Mouse (Mus musculus): Measurements from ENCODE around the gene Rnf224. TPM values are rescaled to one million over a fixed set of nuclear protein-coding genes. Genes with fewer than 3 reads are reported as not detected.

The Rnf224 gene
- polyA plus RNA-seq, 1 experiment = not detected

DNA sequence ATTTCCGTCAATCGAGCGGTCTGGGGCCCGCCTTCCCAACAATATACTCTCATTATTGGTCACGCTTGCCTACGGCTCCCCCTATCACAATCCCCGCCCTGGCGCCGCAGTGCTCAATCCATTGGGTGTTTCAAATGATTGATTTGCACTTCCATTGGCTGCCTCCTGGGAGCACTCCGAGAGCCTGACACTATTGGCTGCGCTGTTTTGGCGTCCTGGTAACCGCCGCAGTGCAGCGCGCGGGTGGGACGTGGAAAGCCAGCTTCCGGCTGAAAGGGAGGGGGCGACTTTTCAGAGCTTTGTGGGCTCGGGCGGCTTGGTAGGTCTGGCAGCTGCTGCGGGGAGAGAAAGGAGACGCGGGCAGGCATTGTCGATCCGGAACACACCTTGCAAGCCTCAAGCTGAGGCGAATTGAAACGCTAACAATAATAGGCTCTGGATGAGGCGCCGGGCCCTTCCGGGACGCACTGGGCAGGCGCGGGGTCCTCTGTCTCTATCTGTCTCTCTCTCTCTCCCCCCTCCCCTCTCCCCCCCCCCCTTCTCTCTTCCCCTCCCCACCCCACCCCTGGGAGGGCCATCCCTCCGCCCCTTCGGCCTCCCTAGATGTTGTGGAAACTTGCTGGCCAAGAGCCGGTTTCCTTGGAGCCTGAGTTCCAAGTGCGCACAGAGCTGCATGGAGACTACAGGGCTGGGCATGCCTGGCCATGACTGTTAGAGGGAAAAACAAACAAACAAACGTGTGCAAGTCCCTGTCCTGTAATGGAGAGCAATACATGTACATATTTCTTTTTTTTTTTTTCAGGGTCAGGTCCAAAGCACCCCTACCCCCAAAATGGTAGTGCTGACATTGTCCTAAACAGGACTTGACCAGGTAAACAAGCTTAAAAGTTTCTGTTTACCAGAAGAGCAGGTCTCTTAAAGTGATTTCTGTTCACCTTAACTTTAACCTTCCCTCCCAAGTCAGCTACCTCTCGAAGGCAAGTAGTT is 11.5 kb downstream of the Rnf224 start:
- DNase-seq (ENCODE audit: low read depth) = peak; percentile 100
- TF ChIP-seq CTCF (IDR thresholded peaks at IDR 0.05; ENCODE audit: borderline replicate concordance, extremely low read depth, insufficient read depth, insufficient read length) = no peak
- peak; percentile 82; the same call in 1 of the 2 replicates for TF ChIP-seq POLR2A (IDR thresholded peaks at IDR 0.05; ENCODE audit: borderline replicate concordance, extremely low read depth, insufficient read depth, insufficient read length, poor library complexity, severe bottlenecking)

DNA sequence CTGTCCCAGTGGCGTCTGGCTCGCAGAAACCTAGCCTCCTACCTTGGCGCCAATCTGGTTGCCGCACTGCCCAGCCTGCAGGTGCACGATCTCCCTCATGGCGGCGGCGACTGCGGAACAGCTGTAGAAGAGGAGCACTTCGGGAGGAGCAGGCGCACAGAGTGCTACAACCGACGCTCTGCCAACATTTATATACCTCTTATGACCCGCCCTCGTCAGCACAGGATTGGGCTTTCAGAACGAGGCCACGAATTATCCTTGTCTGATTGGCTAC is 12.2 kb downstream of the Rnf224 start, which contains the start of gene Tubb4b:
Gene Tubb4b, minus strand, starts transcription at position 211 of the 274 bp plus-strand sequence.
- TF ChIP-seq POLR2A (IDR thresholded peaks at IDR 0.05; ENCODE audit: borderline replicate concordance, extremely low read depth, insufficient read depth, insufficient read length, poor library complexity, severe bottlenecking) (peak; percentile 96), CTCF (IDR thresholded peaks at IDR 0.05; ENCODE audit: borderline replicate concordance, extremely low read depth, insufficient read depth, insufficient read length) (peak; percentile 14; the same call in 1 of the 2 replicates)
- no peak for DNase-seq (ENCODE audit: low read depth)

DNA sequence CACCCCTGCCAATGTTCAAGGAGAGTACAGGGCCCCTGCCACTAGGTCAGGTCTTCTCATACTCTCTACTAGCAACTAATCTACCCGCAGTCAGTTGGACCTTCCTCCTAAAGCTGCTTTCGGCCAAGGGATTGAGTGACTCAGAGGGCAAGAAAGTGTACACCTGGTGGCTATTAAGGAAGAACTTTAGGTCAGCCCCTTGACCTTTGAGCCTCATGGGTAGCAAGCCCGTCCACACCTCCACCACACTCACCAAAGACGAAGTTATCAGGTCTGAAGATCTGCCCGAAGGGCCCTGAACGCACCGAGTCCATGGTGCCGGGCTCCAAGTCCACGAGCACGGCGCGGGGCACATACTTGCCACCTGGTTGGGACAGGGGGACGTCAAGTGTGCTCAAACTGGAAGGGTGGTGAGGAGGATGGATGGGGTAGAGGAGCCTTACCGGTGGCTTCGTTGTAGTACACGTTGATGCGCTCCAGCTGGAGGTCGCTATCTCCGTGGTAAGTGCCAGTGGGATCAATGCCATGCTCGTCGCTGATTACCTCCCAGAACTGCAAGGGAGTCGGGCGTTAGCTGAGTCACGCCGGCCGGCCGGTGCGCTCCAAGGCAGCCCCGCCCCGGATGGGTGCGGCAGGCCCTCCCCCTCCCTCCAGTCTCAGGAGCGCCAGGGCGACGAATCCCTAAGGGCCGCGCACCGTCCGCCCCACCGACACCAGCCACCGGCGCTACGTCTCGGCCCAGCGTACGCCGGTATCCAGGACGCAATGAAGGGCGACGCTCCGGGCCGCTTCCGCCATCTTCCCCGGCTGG is 12.7 kb downstream of the Rnf224 start:
- TF ChIP-seq CTCF (IDR thresholded peaks at IDR 0.05; ENCODE audit: borderline replicate concordance, extremely low read depth, insufficient read depth, insufficient read length) (no peak), POLR2A (IDR thresholded peaks at IDR 0.05; ENCODE audit: borderline replicate concordance, extremely low read depth, insufficient read depth, insufficient read length, poor library complexity, severe bottlenecking) (no peak)
- DNase-seq (ENCODE audit: low read depth) = no peak

DNA sequence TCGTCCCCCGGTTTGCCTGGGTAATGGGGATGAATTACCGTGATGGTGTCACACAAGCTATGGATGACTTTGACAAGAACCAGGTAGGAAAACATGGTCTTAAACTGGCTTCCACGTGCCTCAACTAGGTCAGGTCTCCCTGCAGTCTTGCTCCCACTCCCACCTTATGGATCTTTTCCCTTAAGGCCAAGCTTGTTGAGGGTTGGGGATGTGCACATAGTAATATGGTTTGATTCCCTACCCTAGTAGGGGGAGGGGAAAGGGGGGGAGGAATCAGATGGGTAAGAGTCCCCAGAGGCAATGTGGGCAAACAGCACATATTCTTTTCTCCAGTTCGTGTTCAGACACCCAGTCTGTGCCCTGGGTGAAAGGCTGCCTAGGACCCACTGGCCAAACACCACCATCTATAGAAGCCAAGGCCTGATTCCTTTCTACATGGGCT is 15.2 kb downstream of the Rnf224 start:
- no peak for TF ChIP-seq POLR2A (IDR thresholded peaks at IDR 0.05; ENCODE audit: borderline replicate concordance, extremely low read depth, insufficient read depth, insufficient read length, poor library complexity, severe bottlenecking)
- no peak for TF ChIP-seq CTCF (IDR thresholded peaks at IDR 0.05; ENCODE audit: borderline replicate concordance, extremely low read depth, insufficient read depth, insufficient read length)
- no peak for DNase-seq (ENCODE audit: low read depth)

DNA sequence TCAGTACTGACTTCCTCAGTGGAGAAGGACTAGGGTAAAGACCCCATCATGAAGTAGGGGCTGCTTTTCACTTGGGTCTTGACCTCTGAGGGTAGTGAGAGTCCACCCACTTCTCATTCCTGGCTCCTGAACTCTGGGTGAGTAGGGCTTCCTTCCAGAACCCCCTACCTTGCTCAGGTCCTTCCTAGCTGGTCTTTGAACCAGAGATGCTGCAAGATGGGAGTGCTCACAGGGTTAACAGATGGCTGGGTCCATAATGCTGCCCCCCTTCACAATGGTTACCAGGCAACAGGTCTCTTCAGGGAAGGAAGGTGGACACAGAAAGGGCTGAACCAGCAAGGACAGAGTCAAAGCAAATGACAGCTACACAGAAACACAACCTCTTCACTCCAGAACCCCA is 18.1 kb downstream of the Rnf224 start, which contains the start of gene Fam166a:
Gene Fam166a, plus strand, starts transcription at position 301 of the 400 bp plus-strand sequence.
- DNase-seq (ENCODE audit: low read depth) = no peak
- TF ChIP-seq CTCF (IDR thresholded peaks at IDR 0.05; ENCODE audit: borderline replicate concordance, extremely low read depth, insufficient read depth, insufficient read length) = no peak
- no peak for TF ChIP-seq POLR2A (IDR thresholded peaks at IDR 0.05; ENCODE audit: borderline replicate concordance, extremely low read depth, insufficient read depth, insufficient read length, poor library complexity, severe bottlenecking)

DNA sequence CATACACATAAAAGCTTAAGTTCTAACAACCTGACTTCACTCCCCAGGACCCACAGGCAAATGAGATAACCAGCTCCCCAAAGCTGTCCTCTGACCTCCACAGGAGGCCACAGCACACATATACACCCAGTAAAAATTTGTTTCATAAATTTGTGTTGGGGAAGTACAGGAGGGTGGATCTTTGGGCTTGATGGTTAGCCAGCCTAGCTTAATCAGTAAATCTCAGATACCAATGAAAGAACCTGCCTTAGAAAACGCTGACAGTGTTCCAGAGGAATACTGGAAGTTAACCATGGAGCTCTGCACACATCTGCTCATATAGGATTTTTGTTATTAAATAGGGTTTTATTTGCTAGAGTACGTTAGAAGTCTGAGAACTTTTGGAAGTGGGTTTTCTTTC is 18.9 kb downstream of the Rnf224 start:
- TF ChIP-seq POLR2A (IDR thresholded peaks at IDR 0.05; ENCODE audit: borderline replicate concordance, extremely low read depth, insufficient read depth, insufficient read length, poor library complexity, severe bottlenecking) = no peak
- no peak for TF ChIP-seq CTCF (IDR thresholded peaks at IDR 0.05; ENCODE audit: borderline replicate concordance, extremely low read depth, insufficient read depth, insufficient read length)
- DNase-seq (ENCODE audit: low read depth) = no peak

DNA sequence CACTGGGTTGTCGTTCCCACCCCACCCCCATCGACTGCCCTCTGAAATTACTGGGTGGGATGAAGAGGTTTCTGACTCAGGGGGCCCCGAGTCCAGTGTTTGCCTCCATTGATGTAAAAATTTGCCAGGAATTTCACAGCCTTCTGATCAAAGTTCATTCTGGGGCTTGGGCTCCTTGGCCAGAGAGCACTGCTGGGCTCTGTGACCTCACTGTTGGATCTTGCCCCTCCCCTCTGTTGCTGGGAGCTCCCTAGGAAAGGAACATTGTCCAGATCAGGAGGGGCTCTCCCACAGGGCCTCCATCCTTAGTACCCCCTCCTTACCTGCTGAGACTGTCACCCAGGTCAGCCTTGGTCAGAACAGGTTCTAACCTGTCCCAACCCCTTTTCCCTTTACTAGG is 22.1 kb downstream of the Rnf224 start, which contains the start of gene Stpg3:
Gene Stpg3, minus strand, starts transcription at position 194 of the 400 bp plus-strand sequence.
- no peak for DNase-seq (ENCODE audit: low read depth)
- TF ChIP-seq CTCF (IDR thresholded peaks at IDR 0.05; ENCODE audit: borderline replicate concordance, extremely low read depth, insufficient read depth, insufficient read length) (no peak), POLR2A (IDR thresholded peaks at IDR 0.05; ENCODE audit: borderline replicate concordance, extremely low read depth, insufficient read depth, insufficient read length, poor library complexity, severe bottlenecking) (no peak)

DNA sequence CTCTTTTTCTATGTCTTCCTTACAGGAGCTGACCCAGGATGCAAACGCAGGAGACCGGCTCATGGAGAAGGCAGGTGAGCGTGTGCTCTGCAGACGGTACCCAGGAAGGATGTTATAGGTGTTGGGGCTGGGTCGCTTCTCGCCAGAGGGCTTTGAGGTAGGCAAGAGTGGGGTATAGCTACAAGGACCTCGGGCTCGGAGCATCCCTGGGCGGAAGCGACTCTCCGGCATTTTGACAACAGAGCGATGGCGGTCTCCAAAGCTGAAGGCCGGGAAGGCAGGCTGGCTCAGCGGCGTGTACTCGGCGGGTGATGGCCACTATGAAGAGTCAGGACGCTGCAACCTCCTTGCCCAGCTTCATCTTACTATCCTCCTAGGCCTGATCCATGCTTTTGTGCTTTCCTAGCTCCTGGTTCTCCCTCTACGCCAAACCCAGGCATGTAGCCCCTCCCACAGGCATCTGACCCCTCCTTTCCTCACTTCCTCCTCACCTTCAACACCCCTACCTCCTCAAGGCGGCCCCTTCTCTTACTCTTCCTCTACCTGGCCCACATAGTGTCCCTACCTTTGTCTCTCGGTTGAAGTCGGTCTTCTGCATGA is 23.2 kb downstream of the Rnf224 start:
- no peak for DNase-seq (ENCODE audit: low read depth)
- no peak for TF ChIP-seq POLR2A (IDR thresholded peaks at IDR 0.05; ENCODE audit: borderline replicate concordance, extremely low read depth, insufficient read depth, insufficient read length, poor library complexity, severe bottlenecking)
- no peak for TF ChIP-seq CTCF (IDR thresholded peaks at IDR 0.05; ENCODE audit: borderline replicate concordance, extremely low read depth, insufficient read depth, insufficient read length)

DNA sequence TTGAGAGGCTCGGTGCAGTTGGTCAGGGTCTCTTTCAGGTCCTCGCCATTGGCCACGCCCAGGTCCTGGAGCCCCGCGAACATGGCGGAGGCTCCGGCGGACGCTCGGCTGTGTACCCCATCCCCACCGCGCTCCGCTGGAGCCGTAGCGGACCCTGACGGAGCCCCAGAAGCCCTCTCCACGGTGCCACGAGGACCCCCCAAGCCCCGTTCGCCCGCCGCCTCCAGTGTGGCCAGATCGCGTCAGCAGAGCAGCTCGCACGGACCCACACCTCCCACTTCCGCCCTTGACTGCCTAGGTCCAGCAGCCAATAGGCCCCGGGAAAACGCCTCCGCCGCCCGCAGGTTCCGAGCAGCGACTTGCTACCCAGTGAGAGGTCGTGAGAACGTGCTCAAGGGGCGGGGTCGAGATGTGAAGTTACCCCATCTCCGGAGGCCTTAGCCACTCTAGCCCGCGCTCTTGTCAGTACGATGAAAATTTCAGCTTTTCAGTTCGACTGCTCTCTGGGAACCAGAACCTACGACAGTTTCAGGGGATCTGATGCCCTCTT is 25.4 kb downstream of the Rnf224 start, which contains the start of gene Nelfb:
Gene Nelfb, minus strand, starts transcription at position 369 of the 550 bp plus-strand sequence.
- DNase-seq (ENCODE audit: low read depth) = peak; percentile 95
- TF ChIP-seq POLR2A (IDR thresholded peaks at IDR 0.05; ENCODE audit: borderline replicate concordance, extremely low read depth, insufficient read depth, insufficient read length, poor library complexity, severe bottlenecking) (0 out of 2 replicates have a peak, but pooled peaks have one; percentile 37), CTCF (IDR thresholded peaks at IDR 0.05; ENCODE audit: borderline replicate concordance, extremely low read depth, insufficient read depth, insufficient read length) (no peak)

DNA sequence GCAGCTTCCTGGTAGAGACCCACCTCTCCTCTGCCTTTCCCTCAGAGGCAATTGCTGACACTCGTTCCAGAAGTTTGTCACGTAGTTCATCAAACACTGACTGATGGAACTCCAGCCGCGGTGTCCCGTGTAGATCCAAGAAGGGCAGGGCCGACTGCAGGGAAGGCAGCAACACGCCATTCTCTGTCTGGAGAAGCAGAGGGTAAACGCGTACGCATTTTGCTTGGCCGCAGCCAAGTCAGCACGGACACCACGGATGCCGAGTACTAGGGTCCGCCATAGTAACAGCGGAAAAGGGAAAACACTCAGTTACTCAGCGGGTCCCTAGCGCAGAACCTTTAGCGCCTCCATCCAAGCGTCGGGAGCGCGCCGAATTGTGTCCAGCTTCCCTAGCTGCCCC is 25.9 kb downstream of the Rnf224 start:
- TF ChIP-seq CTCF (IDR thresholded peaks at IDR 0.05; ENCODE audit: borderline replicate concordance, extremely low read depth, insufficient read depth, insufficient read length) = no peak
- TF ChIP-seq POLR2A (IDR thresholded peaks at IDR 0.05; ENCODE audit: borderline replicate concordance, extremely low read depth, insufficient read depth, insufficient read length, poor library complexity, severe bottlenecking) = no peak
- no peak for DNase-seq (ENCODE audit: low read depth)

Data from brain, embryonic 14.5 days (tissue).